Mouse (Mus musculus) hindbrain, embryonic 11.5 days (tissue): Measurements from ENCODE around the gene Fhl3. TPM values are rescaled to one million over a fixed set of nuclear protein-coding genes. Genes with fewer than 3 reads are reported as not detected.
A peak's percentile ranks its signal among the peaks of the same experiment; 100 is the strongest.

Source experiments
- ATAC-seq: fragments of 200-750 bp; cut with Nextera tagmentation; 2 replicates; pipeline ENCODE4 v1.8.0; 2017; ENCODE audit warnings: mild to moderate bottlenecking, moderate TSS enrichment, moderate library complexity; ENCODE audit not compliant: low FRiP score
- DNase-seq: peaks from one replicate; pipeline ENCODE4 v3.0.0-alpha.2; 2015; ENCODE audit warnings: low spot score
- H3K27ac ChIP-seq: fragments of 300-500 bp; sonication (generic); 2 replicates; pipeline ENCODE4 v1.5.1; 2014; ENCODE audit warnings: mild to moderate bottlenecking, low read depth, low read length
- H3K27me3 ChIP-seq: fragments of 300-500 bp; sonication (generic); 2 replicates; pipeline ENCODE4 v1.6.1; 2014; ENCODE audit warnings: mild to moderate bottlenecking, low read length, moderate library complexity, mixed read lengths; ENCODE audit not compliant: control insufficient read depth, insufficient read depth
- H3K36me3 ChIP-seq: fragments of 300-500 bp; sonication (generic); 2 replicates; pipeline ENCODE4 v1.6.1; 2014; ENCODE audit warnings: mild to moderate bottlenecking, low read length, moderate library complexity, mixed read lengths; ENCODE audit not compliant: control insufficient read depth, insufficient read depth
- H3K4me1 ChIP-seq: fragments of 300-500 bp; sonication (generic); replicated peaks from 2 replicates; pipeline ENCODE4 v1.6.1; 2014; ENCODE audit warnings: low read length, mixed read lengths; ENCODE audit not compliant: control insufficient read depth, insufficient read depth
- H3K4me2 ChIP-seq: fragments of 300-500 bp; sonication (generic); replicated peaks from 2 replicates; pipeline ENCODE4 v1.6.1; 2014; ENCODE audit warnings: mild to moderate bottlenecking, low read depth, low read length
- H3K4me3 ChIP-seq: fragments of 300-500 bp; sonication (generic); 2 replicates; pipeline ENCODE4 v1.5.1; 2014; ENCODE audit warnings: low read depth, low read length
- H3K9ac ChIP-seq: fragments of 300-500 bp; sonication (generic); 2 replicates; pipeline ENCODE4 v1.6.1; 2014; ENCODE audit warnings: low read depth, low read length
- H3K9me3 ChIP-seq: fragments of 300-500 bp; sonication (generic); 2 replicates; pipeline ENCODE4 v1.6.1; 2016; ENCODE audit warnings: low read length; ENCODE audit not compliant: control insufficient read depth
- WGBS: fragments of 180-500 bp; shearing (Covaris S2); extraction: QIAGEN DNeasy Blood & Tissue Kit; methylation state at CpG from one replicate; pipeline ENCODE4 v1.1.7; 2014; 5-methylcytosine and 5-hydroxymethylcytosine counted together
- polyA plus RNA-seq: library from polyadenylated mRNA; unstranded; fragments of >200 nt; fragmentation: Nextera tagmentation; extraction: Ambion mirVana; gene quantifications from 2 replicates; pipeline ENCODE4 v1.2.1, GENCODE M21; 2014

The Fhl3 gene
- polyA plus RNA-seq, 1 experiment from 2014 or later = 4.7 TPM

DNA sequence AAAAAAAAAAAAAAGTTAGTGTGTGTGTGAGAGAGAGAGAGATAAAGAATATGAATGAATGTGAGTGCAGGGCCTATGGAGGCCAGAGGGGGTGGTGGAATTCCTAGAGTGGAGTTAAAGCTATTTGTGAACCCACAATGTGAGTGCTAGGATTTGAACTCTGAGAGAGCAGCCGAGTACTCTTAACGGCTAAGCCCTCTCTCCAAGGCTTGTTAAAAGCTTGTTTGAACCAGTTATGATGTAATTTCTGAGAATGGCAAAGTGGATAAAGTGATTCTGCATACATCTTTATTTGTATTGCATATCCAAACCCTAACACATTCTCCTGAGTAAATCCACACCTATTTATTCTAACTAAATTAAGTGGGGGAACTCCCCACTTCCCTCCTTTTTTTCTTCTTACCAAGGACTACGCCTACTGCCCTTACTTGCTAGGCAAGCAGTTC, 8.1 kb upstream of the Fhl3 start:
- H3K9me3 ChIP-seq = no peaks in the 10 kb centered on the region
- no peak for ATAC-seq
- no peaks in the 10 kb centered on the region for H3K36me3 ChIP-seq
- peak overlapping the region; percentile 69 for H3K4me3 ChIP-seq
- peak overlapping the region; percentile 62 for H3K9ac ChIP-seq
- peaks cover 2% of the 10 kb centered on the region; the same call in 1 of the 2 replicates for H3K27me3 ChIP-seq
- WGBS = 74% methylated on average over 3 of the region's 3 CpGs
- H3K27ac ChIP-seq = no peak overlapping the region
- peak overlapping the region; percentile 48 for H3K4me2 ChIP-seq
- no peak for DNase-seq
- H3K4me1 ChIP-seq = no peaks in the 10 kb centered on the region

DNA sequence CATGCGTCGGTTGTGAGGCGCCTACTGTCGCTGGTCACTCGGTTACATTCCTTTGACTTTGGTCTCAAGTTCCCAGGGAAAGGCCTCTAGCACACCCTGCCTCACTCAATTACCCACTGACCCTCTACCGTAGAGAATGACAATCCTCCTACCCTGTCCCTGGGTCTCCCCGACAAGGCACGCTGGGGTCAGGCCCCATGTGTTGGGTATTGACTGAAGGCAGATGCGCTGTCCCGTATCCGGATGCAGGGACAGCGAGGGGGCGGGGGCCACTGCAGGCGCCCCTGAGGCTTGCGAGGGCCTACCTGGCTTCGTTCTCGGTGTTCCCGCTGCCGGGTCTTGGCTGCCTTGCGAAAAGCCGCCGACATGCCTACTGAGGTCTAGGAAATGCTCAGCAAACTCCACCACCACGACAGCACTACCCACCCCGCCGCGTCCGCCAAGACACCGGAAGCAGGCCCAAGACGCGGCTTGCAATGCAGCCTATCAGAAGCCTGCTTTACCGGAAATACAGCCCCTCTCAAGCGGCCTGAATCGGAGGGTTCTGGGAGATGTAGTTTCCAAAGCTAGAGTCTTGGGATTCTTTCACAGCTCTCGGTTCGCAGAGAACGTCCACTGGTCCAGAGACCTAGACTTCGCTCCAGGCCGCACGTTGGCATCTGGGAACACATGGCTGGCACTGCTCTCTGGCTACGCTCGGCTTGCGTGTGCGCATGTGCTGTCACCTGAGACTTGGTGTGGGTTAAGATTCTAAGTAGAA, 7.2 kb upstream of the Fhl3 start, which contains the start of gene Utp11:
TSS of gene Utp11 (minus strand) at position 466 of the 760 bp plus-strand sequence.
- H3K36me3 ChIP-seq = no peaks in the 10 kb centered on the region
- no peaks in the 10 kb centered on the region for H3K9me3 ChIP-seq
- H3K27me3 ChIP-seq = peaks cover 2% of the 10 kb centered on the region; the same call in 1 of the 2 replicates
- DNase-seq = peak; percentile 90
- peak within 1 kb of the TSS; percentile 62 for H3K9ac ChIP-seq
- H3K4me1 ChIP-seq = no peaks in the 10 kb centered on the region
- peak within 1 kb of the TSS; percentile 48 for H3K4me2 ChIP-seq
- peak; percentile 97 for ATAC-seq
- under 1% methylated on average over 43 of the region's 43 CpGs for WGBS
- no peak within 1 kb of the TSS for H3K27ac ChIP-seq
- H3K4me3 ChIP-seq = peak within 1 kb of the TSS; percentile 69

DNA sequence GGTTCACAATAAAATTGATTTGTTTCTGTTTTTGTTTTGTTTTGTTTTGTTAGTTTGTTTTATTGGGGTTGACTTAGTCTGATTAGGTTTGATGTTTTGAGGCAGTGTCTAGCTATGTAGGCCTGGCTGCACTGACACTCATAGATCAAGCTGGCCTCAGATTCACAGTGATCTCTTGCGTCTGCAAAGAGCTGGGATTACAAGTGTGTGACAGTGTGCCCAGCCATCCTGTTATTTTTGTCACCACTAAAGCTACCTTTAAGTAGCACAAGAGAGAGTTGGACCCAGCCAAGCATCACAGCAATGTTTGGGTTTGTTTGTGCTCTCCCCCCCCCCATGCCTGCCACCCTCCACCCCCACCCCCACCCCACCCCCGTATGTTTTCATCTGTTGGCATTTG, 5.9 kb upstream of the Fhl3 start:
- Histone ChIP-seq H3K27me3 (peaks cover 4% of the 10 kb centered on the region), H3K4me2 (no peak overlapping the region), H3K4me1 (no peaks in the 10 kb centered on the region), H3K9ac (no peak overlapping the region), H3K4me3 (no peak overlapping the region), H3K27ac (no peak overlapping the region), H3K9me3 (no peaks in the 10 kb centered on the region), H3K36me3 (no peaks in the 10 kb centered on the region)
- ATAC-seq = no peak
- no peak for DNase-seq
- WGBS = 86% methylated on average over 2 of the region's 2 CpGs

DNA sequence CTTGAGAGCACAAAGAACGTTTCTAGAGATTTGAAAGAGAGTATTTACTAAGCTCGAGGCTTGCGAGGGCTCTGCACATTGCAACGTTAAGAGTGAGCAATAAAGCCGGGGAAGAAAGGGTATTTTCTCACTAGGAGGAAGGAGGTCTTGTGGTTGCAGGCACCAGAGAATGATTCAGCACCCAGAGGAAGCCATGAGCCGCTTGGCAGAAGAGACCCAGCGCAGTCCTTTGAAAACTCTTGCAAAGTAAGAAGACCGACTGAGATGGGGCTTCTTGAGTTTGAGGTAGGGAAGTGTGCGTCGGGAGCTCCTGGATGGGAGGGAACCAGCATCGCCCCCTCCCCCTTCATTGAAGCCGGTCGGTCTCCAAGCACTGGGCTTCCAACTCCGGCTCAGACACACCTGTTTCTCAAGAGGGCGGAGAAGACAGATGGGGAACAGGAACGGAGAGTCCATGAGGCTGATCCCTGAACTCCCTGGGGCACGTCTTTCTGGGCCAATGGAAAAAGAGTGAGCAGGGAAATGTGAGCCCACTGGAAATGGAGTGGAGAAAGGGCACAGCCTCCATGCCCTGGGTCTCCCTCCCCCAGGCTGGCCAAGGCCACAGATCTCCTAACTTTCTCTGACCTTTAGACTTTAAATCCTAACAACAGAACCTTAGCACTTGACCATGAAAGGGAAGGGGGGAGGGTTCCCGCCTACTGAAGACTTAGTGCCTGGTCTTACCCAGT, 4.5 kb upstream of the Fhl3 start:
- Histone ChIP-seq H3K4me3 (no peak overlapping the region), H3K9ac (no peak overlapping the region), H3K27me3 (peaks cover 4% of the 10 kb centered on the region), H3K27ac (no peak overlapping the region), H3K4me2 (no peak overlapping the region), H3K9me3 (no peaks in the 10 kb centered on the region), H3K36me3 (no peaks in the 10 kb centered on the region), H3K4me1 (no peaks in the 10 kb centered on the region)
- ATAC-seq (no peak), DNase-seq (no peak)
- WGBS = 11% methylated on average over 18 of the region's 18 CpGs

DNA sequence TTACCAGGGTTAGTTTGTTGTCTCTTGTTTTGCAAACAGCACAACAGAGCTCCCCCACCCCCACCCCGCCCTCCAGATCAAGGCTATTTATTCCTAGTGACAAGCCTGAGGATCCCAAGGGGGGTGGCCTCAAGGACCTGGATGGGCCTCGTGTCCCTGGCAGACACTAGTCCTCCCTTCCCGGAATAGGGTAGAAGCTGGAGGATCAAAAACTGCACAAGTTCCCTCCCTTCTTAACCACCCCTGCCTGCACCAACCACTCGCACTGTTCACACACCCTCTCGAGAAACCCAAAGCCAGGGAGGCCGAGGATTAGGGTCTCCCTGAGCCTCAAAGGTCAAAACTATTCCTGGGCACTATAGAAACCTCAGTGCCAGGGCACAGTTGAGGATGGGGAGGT, 710 bp upstream of the Fhl3 start:
- peak overlapping the region; percentile 97 for H3K4me2 ChIP-seq
- ATAC-seq (no peak), DNase-seq (no peak)
- H3K4me1 ChIP-seq = 0 out of 2 replicates have a peak, but pooled peaks cover 4% of the 10 kb centered on the region
- no peak overlapping the region for H3K4me3 ChIP-seq
- H3K36me3 ChIP-seq = no peaks in the 10 kb centered on the region
- H3K9me3 ChIP-seq = no peaks in the 10 kb centered on the region
- H3K27ac ChIP-seq = no peak overlapping the region
- H3K9ac ChIP-seq = no peak overlapping the region
- WGBS = 2% methylated on average over 6 of the region's 6 CpGs
- H3K27me3 ChIP-seq = peaks cover 10% of the 10 kb centered on the region

DNA sequence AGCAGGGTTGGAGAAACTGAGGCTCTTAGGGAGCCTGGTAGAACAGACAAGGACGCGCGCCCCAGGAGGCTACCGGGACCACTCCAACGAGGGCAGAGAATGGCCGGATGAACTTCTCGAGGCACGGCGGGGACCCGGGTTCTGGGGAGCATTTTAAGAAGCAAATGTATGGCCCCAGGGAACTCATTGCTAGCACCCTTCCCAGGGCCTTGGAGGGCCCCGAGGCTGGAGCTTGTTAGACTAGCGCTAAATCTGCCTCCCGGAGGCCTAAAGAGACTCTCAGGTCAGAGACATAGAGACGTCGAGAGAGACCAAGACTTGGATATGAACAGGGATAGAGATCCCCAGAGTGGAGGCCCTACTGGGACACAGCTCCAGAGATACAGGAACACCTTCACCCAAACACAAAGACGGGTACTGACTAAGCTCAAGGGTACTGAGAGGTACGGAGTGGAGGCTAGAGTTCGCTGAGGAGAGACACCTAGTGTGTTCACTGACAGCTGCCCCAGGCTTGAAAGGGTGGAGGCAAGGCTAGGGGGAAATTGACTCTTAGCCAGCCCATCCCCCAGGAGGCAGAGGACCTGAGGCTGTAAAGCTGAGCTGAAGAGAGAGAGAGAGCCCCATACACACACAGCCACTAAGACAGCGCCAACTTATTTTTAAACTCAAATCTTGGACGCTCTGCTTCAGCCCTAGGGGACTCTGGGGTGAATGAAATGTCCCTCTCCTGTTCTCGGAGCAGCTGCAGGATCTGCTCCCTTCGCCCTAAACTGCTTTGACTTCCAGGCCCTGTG, 748 bp downstream of the Fhl3 start:
- 0 out of 2 replicates have a peak overlapping the region, but pooled peaks have one; percentile 47 for H3K27ac ChIP-seq
- no peaks in the 10 kb centered on the region for H3K9me3 ChIP-seq
- DNase-seq = peak; percentile 56
- H3K4me2 ChIP-seq = peak overlapping the region; percentile 97
- H3K4me3 ChIP-seq = peak overlapping the region; percentile 62
- H3K36me3 ChIP-seq = no peaks in the 10 kb centered on the region
- WGBS = 4% methylated on average over 22 of the region's 22 CpGs
- H3K27me3 ChIP-seq = peaks cover 10% of the 10 kb centered on the region
- no peak for ATAC-seq
- H3K9ac ChIP-seq = peak overlapping the region; percentile 65
- 0 out of 2 replicates have a peak, but pooled peaks cover 4% of the 10 kb centered on the region for H3K4me1 ChIP-seq

DNA sequence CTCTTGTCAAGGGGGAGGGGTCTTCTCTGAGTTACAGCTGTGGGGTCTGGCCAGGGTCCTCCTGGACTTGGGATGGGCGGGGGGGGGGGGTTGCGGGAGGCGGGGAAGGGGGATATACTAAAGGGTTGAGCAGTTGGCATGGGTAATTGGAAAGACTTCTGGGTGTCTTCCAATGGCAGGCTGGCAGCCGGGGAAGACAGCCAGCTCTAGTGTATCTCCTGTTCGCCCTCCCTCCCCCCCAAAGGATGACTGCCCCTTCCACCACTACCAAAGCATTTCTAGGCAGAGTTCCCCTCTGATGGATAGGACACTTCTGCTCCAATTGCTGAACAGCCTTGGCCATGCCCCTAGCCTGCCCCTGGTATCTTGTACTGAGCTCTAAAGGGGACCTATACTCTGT, 1.4 kb downstream of the Fhl3 start:
- no peak overlapping the region for H3K27ac ChIP-seq
- no peak overlapping the region for H3K9ac ChIP-seq
- H3K36me3 ChIP-seq = no peaks in the 10 kb centered on the region
- H3K4me3 ChIP-seq = peak overlapping the region; percentile 62
- DNase-seq (no peak), ATAC-seq (no peak)
- no peaks in the 10 kb centered on the region for H3K9me3 ChIP-seq
- H3K27me3 ChIP-seq = peaks cover 8% of the 10 kb centered on the region
- peak overlapping the region; percentile 97 for H3K4me2 ChIP-seq
- 0 out of 2 replicates have a peak, but pooled peaks cover 4% of the 10 kb centered on the region for H3K4me1 ChIP-seq
- WGBS = 58% methylated on average over 5 of the region's 5 CpGs

DNA sequence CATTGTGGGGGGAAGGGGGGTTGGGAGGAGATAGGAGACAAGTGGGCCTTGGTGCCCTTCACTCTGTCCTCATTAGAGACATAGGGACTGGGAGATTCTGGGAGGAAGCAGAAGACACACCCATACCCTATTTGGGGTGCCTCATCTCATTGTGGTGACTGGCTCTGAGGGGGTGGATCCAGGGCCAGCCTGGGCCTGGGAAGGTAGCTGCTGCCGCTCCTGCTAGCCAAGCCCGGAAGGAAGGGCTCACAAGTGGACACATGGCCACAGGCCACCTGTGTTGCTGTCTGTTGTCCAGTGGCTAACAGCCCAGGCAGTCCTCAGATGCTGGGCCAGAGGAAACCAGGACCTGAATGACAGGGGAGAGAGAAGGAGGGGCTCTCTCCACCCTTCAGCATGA, 2.9 kb downstream of the Fhl3 start:
- Histone ChIP-seq H3K4me3 (no peak overlapping the region), H3K4me2 (no peak overlapping the region), H3K9me3 (no peaks in the 10 kb centered on the region), H3K4me1 (0 out of 2 replicates have a peak, but pooled peaks cover 4% of the 10 kb centered on the region), H3K9ac (no peak overlapping the region), H3K36me3 (no peaks in the 10 kb centered on the region), H3K27ac (peak overlapping the region; percentile 72; the same call in 1 of the 2 replicates), H3K27me3 (peaks cover 8% of the 10 kb centered on the region)
- DNase-seq (no peak), ATAC-seq (no peak)
- WGBS = 33% methylated on average over 2 of the region's 2 CpGs
